Mouse (Mus musculus): ENCODE measurements at regions not wholly inside any gene's neighbourhood (a gene's known extent, or its start where the extent isn't known, plus 50 kb on each side); places are given as distances from the start of the nearest gene placed in this dataset.

GRCm38 (mm10) chr3:41359458-41359857, 196.1 kb upstream of the Jade1 start:
- Histone ChIP-seq H3K4me2 (no peak overlapping the region), H3K4me1 (replicated peaks) (peaks cover 6% of the 10 kb centered on the region; the same call in 1 of the 2 replicates), H3K36me3 (no peaks in the 10 kb centered on the region), H3K9me3 (no peaks in the 10 kb centered on the region; the same call in 1 of the 2 replicates), H3K4me3 (replicated peaks) (no peak overlapping the region), H3K27me3 (no peaks in the 10 kb centered on the region), H3K27ac (no peak overlapping the region), H3K9ac (replicated peaks) (no peak overlapping the region)
- WGBS: 67% methylated on average over 4 of the region's 4 CpGs
- ATAC-seq (ENCODE audit: insufficient number of reproducible peaks, insufficient read depth, low FRiP score, low TSS enrichment, low read depth): no peak

- H3K4me1 ChIP-seq (replicated peaks): 0 out of 2 replicates have a peak, but pooled peaks cover 3% of the 10 kb centered on the region
- H3K4me2 ChIP-seq: no peak overlapping the region
- ATAC-seq (ENCODE audit: insufficient number of reproducible peaks, insufficient read depth, low FRiP score, low TSS enrichment, low read depth): no peak
- H3K4me3 ChIP-seq (replicated peaks): no peak overlapping the region
- no peaks in the 10 kb centered on the region for H3K36me3 ChIP-seq
- H3K27me3 ChIP-seq: no peaks in the 10 kb centered on the region
- whole genome bisulfite sequencing: 16% methylated on average over 2 of the region's 2 CpGs
- no peak overlapping the region for H3K27ac ChIP-seq
- H3K9me3 ChIP-seq: no peaks in the 10 kb centered on the region; the same call in 1 of the 2 replicates
- H3K9ac ChIP-seq (replicated peaks): no peak overlapping the region
Observed at GRCm38 (mm10) chr3:41353021-41353420, 202.5 kb upstream of the Jade1 start.

DNA sequence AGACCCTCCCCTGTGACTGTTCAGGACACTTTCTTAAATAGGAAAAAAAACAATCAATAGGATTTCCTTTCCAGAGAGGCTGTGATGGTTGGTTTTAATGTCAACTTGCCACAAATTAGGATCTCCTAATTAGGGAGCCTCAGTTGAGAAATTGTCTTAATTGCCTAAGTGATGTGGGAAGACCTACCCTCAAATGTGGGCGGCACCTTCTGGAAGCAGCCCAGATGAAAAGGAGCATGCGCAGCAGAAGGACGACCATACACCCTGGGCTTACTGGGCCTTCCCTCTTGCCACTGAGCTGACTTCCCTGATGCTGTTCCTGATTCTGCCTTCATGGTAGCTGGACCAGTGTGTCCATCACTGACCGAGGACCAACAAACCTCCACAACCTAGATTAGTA, 203.7 kb upstream of the Jade1 start:
- 82% methylated on average over 4 of the region's 4 CpGs for WGBS
- Histone ChIP-seq H3K9ac (replicated peaks) (no peak overlapping the region), H3K36me3 (no peaks in the 10 kb centered on the region), H3K4me2 (no peak overlapping the region), H3K4me1 (replicated peaks) (0 out of 2 replicates have a peak, but pooled peaks cover 3% of the 10 kb centered on the region), H3K4me3 (replicated peaks) (no peak overlapping the region), H3K27me3 (no peaks in the 10 kb centered on the region), H3K9me3 (no peaks in the 10 kb centered on the region; the same call in 1 of the 2 replicates), H3K27ac (no peak overlapping the region)
- ATAC-seq (ENCODE audit: insufficient number of reproducible peaks, insufficient read depth, low FRiP score, low TSS enrichment, low read depth): no peak

- 0 out of 2 replicates have a peak, but pooled peaks cover 3% of the 10 kb centered on the region for H3K4me1 ChIP-seq (replicated peaks)
- no peaks in the 10 kb centered on the region for H3K27me3 ChIP-seq
- H3K27ac ChIP-seq: no peak overlapping the region
- WGBS: 93% methylated on average over 8 of the region's 8 CpGs
- H3K36me3 ChIP-seq: no peaks in the 10 kb centered on the region
- no peak for ATAC-seq (ENCODE audit: insufficient number of reproducible peaks, insufficient read depth, low FRiP score, low TSS enrichment, low read depth)
- no peak overlapping the region for H3K4me2 ChIP-seq
- H3K4me3 ChIP-seq (replicated peaks): no peak overlapping the region
- no peak overlapping the region for H3K9ac ChIP-seq (replicated peaks)
- no peaks in the 10 kb centered on the region; the same call in 1 of the 2 replicates for H3K9me3 ChIP-seq
Observed at GRCm38 (mm10) chr3:41351091-41351685, 204.3 kb upstream of the Jade1 start.

- Histone ChIP-seq H3K36me3 (no peaks in the 10 kb centered on the region), H3K4me3 (replicated peaks) (no peak overlapping the region), H3K27ac (no peak overlapping the region), H3K4me1 (replicated peaks) (0 out of 2 replicates have a peak, but pooled peaks cover 3% of the 10 kb centered on the region), H3K9me3 (no peaks in the 10 kb centered on the region; the same call in 1 of the 2 replicates), H3K4me2 (no peak overlapping the region), H3K9ac (replicated peaks) (no peak overlapping the region), H3K27me3 (no peaks in the 10 kb centered on the region)
- ATAC-seq (ENCODE audit: insufficient number of reproducible peaks, insufficient read depth, low FRiP score, low TSS enrichment, low read depth): no peak
- 66% methylated on average over 3 of the region's 3 CpGs for WGBS
Observed at GRCm38 (mm10) chr3:41350331-41350730, 205.2 kb upstream of the Jade1 start.

DNA sequence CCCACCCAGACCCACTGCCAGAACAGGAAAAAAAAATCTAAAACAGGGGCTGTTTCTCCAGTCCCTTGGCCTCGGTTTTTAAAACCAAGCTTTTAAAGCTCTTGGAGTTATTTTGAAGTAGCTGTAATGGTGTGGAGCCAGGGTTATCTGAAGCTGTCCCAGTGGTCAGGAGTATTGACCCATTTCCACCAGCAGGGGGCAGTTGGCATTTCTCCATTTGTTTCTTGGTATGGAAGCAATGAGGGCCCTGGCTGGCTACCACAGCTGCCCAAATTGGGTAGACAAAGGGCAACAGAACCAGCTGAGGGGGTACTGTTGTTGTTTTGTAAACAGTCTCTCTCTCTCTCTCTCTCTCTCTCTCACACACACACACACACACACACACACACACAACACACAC, 206.7 kb upstream of the Jade1 start:
- 85% methylated on average over 1 of the region's 1 CpGs for WGBS
- no peaks in the 10 kb centered on the region for H3K9me3 ChIP-seq

GRCm38 (mm10) chr3:41346863-41347262, 208.7 kb upstream of the Jade1 start:
- 62% methylated on average over 5 of the region's 5 CpGs for WGBS
- no peak overlapping the region for H3K27ac ChIP-seq
- H3K9ac ChIP-seq (replicated peaks): no peak overlapping the region
- no peak for ATAC-seq (ENCODE audit: insufficient number of reproducible peaks, insufficient read depth, low FRiP score, low TSS enrichment, low read depth)
- no peak overlapping the region for H3K4me3 ChIP-seq (replicated peaks)
- H3K9me3 ChIP-seq: no peaks in the 10 kb centered on the region
- no peaks in the 10 kb centered on the region for H3K36me3 ChIP-seq
- H3K4me1 ChIP-seq (replicated peaks): no peaks in the 10 kb centered on the region
- no peaks in the 10 kb centered on the region for H3K27me3 ChIP-seq
- no peak overlapping the region for H3K4me2 ChIP-seq

More for the DNA sequence above, 206.7 kb upstream of the Jade1 start:
- Histone ChIP-seq H3K27ac (no peak overlapping the region), H3K4me2 (no peak overlapping the region), H3K4me3 (replicated peaks) (no peak overlapping the region), H3K4me1 (replicated peaks) (0 out of 2 replicates have a peak, but pooled peaks cover 3% of the 10 kb centered on the region), H3K36me3 (no peaks in the 10 kb centered on the region), H3K9ac (replicated peaks) (no peak overlapping the region), H3K27me3 (no peaks in the 10 kb centered on the region)
- no peak for ATAC-seq (ENCODE audit: insufficient number of reproducible peaks, insufficient read depth, low FRiP score, low TSS enrichment, low read depth)

DNA sequence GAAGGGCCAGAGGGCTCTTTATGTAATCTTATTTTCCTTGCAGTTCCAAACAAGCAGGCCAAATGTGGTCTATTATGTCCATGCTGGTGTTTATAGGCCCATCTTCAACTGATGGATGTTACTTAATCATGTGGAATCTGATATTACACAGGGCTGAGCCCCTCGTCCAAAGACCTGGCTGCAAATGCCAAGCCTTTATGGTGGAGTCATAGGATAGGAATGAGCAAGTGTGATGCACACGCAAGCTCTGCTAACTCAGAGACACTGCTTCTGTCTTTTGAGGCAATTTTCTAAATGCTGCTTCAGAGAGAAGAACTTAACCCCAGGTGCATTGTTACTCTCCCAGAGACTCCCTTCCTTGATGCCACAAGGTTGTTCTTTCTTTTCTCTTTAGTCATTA, 212.1 kb upstream of the Jade1 start:
- Histone ChIP-seq H3K9ac (replicated peaks) (no peak overlapping the region), H3K27me3 (no peaks in the 10 kb centered on the region), H3K9me3 (no peaks in the 10 kb centered on the region), H3K4me1 (replicated peaks) (no peaks in the 10 kb centered on the region), H3K36me3 (no peaks in the 10 kb centered on the region), H3K4me3 (replicated peaks) (no peak overlapping the region), H3K27ac (no peak overlapping the region), H3K4me2 (no peak overlapping the region)
- ATAC-seq (ENCODE audit: insufficient number of reproducible peaks, insufficient read depth, low FRiP score, low TSS enrichment, low read depth): no peak
- WGBS: 84% methylated on average over 2 of the region's 2 CpGs

GRCm38 (mm10) chr3:41332481-41332880, 223.1 kb upstream of the Jade1 start:
- Histone ChIP-seq H3K27ac (no peak overlapping the region), H3K36me3 (no peaks in the 10 kb centered on the region), H3K4me2 (no peak overlapping the region), H3K9ac (replicated peaks) (no peak overlapping the region), H3K4me3 (replicated peaks) (no peak overlapping the region), H3K27me3 (no peaks in the 10 kb centered on the region), H3K4me1 (replicated peaks) (no peaks in the 10 kb centered on the region; the same call in 1 of the 2 replicates), H3K9me3 (peaks cover 9% of the 10 kb centered on the region; the same call in 1 of the 2 replicates)
- 66% methylated on average over 7 of the region's 7 CpGs for WGBS
- peak; percentile 26; the same call in 1 of the 2 replicates for ATAC-seq (ENCODE audit: insufficient number of reproducible peaks, insufficient read depth, low FRiP score, low TSS enrichment, low read depth)

GRCm38 (mm10) chr3:41330356-41330755, 225.2 kb upstream of the Jade1 start:
- Histone ChIP-seq H3K4me1 (replicated peaks) (no peaks in the 10 kb centered on the region; the same call in 1 of the 2 replicates), H3K27ac (no peak overlapping the region), H3K4me3 (replicated peaks) (no peak overlapping the region), H3K4me2 (no peak overlapping the region), H3K9ac (replicated peaks) (no peak overlapping the region), H3K27me3 (no peaks in the 10 kb centered on the region), H3K36me3 (no peaks in the 10 kb centered on the region), H3K9me3 (peaks cover 9% of the 10 kb centered on the region; the same call in 1 of the 2 replicates)
- ATAC-seq (ENCODE audit: insufficient number of reproducible peaks, insufficient read depth, low FRiP score, low TSS enrichment, low read depth): no peak
- 91% methylated on average over 5 of the region's 5 CpGs for WGBS

DNA sequence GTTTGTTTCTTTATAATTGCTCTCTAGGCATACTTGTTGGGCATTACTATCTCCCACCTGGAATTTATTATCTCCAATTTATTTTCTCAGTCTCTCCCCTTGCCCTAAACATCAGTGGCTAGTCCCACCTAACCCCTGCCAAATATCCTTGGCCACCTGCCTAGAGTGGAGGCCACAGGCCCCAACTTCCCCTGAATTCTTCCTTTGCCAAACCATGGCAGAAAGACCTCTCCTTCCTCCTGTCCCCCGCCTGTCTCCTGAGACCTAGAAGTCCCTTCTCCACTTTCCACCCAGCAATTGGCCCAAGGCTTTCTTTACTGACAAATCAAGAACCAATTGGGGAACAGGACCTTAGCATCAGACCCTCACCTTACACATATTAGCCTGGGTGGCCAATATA, 226.7 kb upstream of the Jade1 start:
- H3K4me2 ChIP-seq: no peak overlapping the region
- no peak overlapping the region for H3K27ac ChIP-seq
- H3K36me3 ChIP-seq: no peaks in the 10 kb centered on the region
- H3K9ac ChIP-seq (replicated peaks): no peak overlapping the region
- H3K4me1 ChIP-seq (replicated peaks): no peaks in the 10 kb centered on the region; the same call in 1 of the 2 replicates
- peaks cover 9% of the 10 kb centered on the region; the same call in 1 of the 2 replicates for H3K9me3 ChIP-seq
- no peak overlapping the region for H3K4me3 ChIP-seq (replicated peaks)
- no peaks in the 10 kb centered on the region for H3K27me3 ChIP-seq
- WGBS: 76% methylated on average over 1 of the region's 1 CpGs
- ATAC-seq (ENCODE audit: insufficient number of reproducible peaks, insufficient read depth, low FRiP score, low TSS enrichment, low read depth): no peak
